Mouse (Mus musculus): ENCODE results near the gene Tmbim1. TPM values are rescaled to one million over a fixed set of nuclear protein-coding genes. Genes with fewer than 3 reads are reported as not detected.

Tmbim1 gene
- total and polyA plus RNA-seq, 3 experiments: 41.3 to 148 (median 48.1) TPM

GRCm38 (mm10) chr1:74281886-74282285 is 23.5 kb downstream of the Tmbim1 start:
- Histone ChIP-seq H3K9ac (ENCODE audit: low read depth, low read length) (no peak overlapping the region), H3K4me3 (no peak overlapping the region), H3K27ac (no peak overlapping the region), H3K36me3 (ENCODE audit: control insufficient read depth, insufficient read depth, low read length) (no peaks in the 10 kb centered on the region), H3K4me1 (ENCODE audit: control insufficient read depth, insufficient read depth, low read length) (peaks cover 3% of the 10 kb centered on the region), H3K79me2 (replicated peaks; ENCODE audit: control insufficient read depth, insufficient read depth, low read length) (no peaks in the 10 kb centered on the region), H3K27me3 (ENCODE audit: control insufficient read depth, insufficient read depth, low read length) (no peaks in the 10 kb centered on the region)
- DNase-seq: no peak
- WGBS: 96% methylated on average over 8 of the region's 8 CpGs
- intact Hi-C loops (cut with DNase I): no loop called here
- TF ChIP-seq CTCF (IDR thresholded peaks at IDR 0.05) (no peak), EP300 (IDR thresholded peaks at IDR 0.05; ENCODE audit: insufficient read depth, low read depth, low read length) (no peak)

- Histone ChIP-seq H3K27me3 (ENCODE audit: control insufficient read depth, insufficient read depth, low read length) (no peaks in the 10 kb centered on the region), H3K4me3 (no peak overlapping the region), H3K36me3 (ENCODE audit: control insufficient read depth, insufficient read depth, low read length) (no peaks in the 10 kb centered on the region), H3K27ac (no peak overlapping the region), H3K9ac (ENCODE audit: low read depth, low read length) (no peak overlapping the region), H3K79me2 (replicated peaks; ENCODE audit: control insufficient read depth, insufficient read depth, low read length) (no peaks in the 10 kb centered on the region), H3K4me1 (ENCODE audit: control insufficient read depth, insufficient read depth, low read length) (peaks cover 3% of the 10 kb centered on the region)
- intact Hi-C loops (cut with DNase I): no loop called here
- 91% methylated on average over 2 of the region's 2 CpGs for WGBS
- no peak for TF ChIP-seq CTCF (IDR thresholded peaks at IDR 0.05)
- DNase-seq: no peak
These were observed 24.1 kb downstream of the Tmbim1 start for GRCm38 (mm10) chr1:74281372-74281771.

- Histone ChIP-seq H3K4me3 (no peak overlapping the region), H3K4me1 (ENCODE audit: control insufficient read depth, insufficient read depth, low read length) (peaks cover 3% of the 10 kb centered on the region), H3K36me3 (ENCODE audit: control insufficient read depth, insufficient read depth, low read length) (no peaks in the 10 kb centered on the region), H3K27me3 (ENCODE audit: control insufficient read depth, insufficient read depth, low read length) (no peaks in the 10 kb centered on the region), H3K9ac (ENCODE audit: low read depth, low read length) (no peak overlapping the region), H3K79me2 (replicated peaks; ENCODE audit: control insufficient read depth, insufficient read depth, low read length) (no peaks in the 10 kb centered on the region), H3K27ac (no peak overlapping the region)
- intact Hi-C loops (cut with DNase I): no loop called here
- whole genome bisulfite sequencing: 95% methylated on average over 14 of the region's 14 CpGs
- no peak for DNase-seq
- TF ChIP-seq POLR2A (IDR thresholded peaks at IDR 0.05; ENCODE audit: insufficient read depth, low read depth, low read length): no peak
- TF ChIP-seq CTCF (IDR thresholded peaks at IDR 0.05): no peak
- TF ChIP-seq EP300 (IDR thresholded peaks at IDR 0.05; ENCODE audit: insufficient read depth, low read depth, low read length): no peak
These were observed 24.7 kb downstream of the Tmbim1 start for GRCm38 (mm10) chr1:74280591-74281325.

- intact Hi-C loops (cut with DNase I): no loop called here
- H3K4me1 ChIP-seq (ENCODE audit: control insufficient read depth, insufficient read depth, low read length): peaks cover 4% of the 10 kb centered on the region
These were observed 26.4 kb downstream of the Tmbim1 start for GRCm38 (mm10) chr1:74278988-74279387.

GRCm38 (mm10) chr1:74278538-74278937 is 26.9 kb downstream of the Tmbim1 start, which contains the start of gene Gpbar1:
Gene Gpbar1, plus strand, starts transcription at chr1:74278550.
- no peak for DNase-seq
- H3K4me3 ChIP-seq: no peak within 1 kb of the TSS
- TF ChIP-seq POLR2A (IDR thresholded peaks at IDR 0.05; ENCODE audit: insufficient read depth, low read depth, low read length): no peak
- no peak for TF ChIP-seq CTCF (IDR thresholded peaks at IDR 0.05)
- TF ChIP-seq EP300 (IDR thresholded peaks at IDR 0.05; ENCODE audit: insufficient read depth, low read depth, low read length): no peak
- H3K27ac ChIP-seq: no peak within 1 kb of the TSS
- WGBS: 90% methylated on average over 10 of the region's 10 CpGs
- no peak within 1 kb of the TSS for H3K9ac ChIP-seq (ENCODE audit: low read depth, low read length)
- no peaks in the 10 kb centered on the region for H3K79me2 ChIP-seq (replicated peaks; ENCODE audit: control insufficient read depth, insufficient read depth, low read length)
- peaks cover 2% of the 10 kb centered on the region; the same call in 1 of the 2 replicates for H3K4me1 ChIP-seq (ENCODE audit: control insufficient read depth, insufficient read depth, low read length)
- no peaks in the 10 kb centered on the region for H3K36me3 ChIP-seq (ENCODE audit: control insufficient read depth, insufficient read depth, low read length)
- no peaks in the 10 kb centered on the region for H3K27me3 ChIP-seq (ENCODE audit: control insufficient read depth, insufficient read depth, low read length)
- intact Hi-C loops (cut with DNase I): no loop called here

More at GRCm38 (mm10) chr1:74278988-74279387, 26.4 kb downstream of the Tmbim1 start:
- 90% methylated on average over 11 of the region's 11 CpGs for WGBS
- H3K4me3 ChIP-seq: no peak overlapping the region
- no peaks in the 10 kb centered on the region for H3K36me3 ChIP-seq (ENCODE audit: control insufficient read depth, insufficient read depth, low read length)
- H3K9ac ChIP-seq (ENCODE audit: low read depth, low read length): no peak overlapping the region
- H3K79me2 ChIP-seq (replicated peaks; ENCODE audit: control insufficient read depth, insufficient read depth, low read length): no peaks in the 10 kb centered on the region
- no peaks in the 10 kb centered on the region for H3K27me3 ChIP-seq (ENCODE audit: control insufficient read depth, insufficient read depth, low read length)
- H3K27ac ChIP-seq: no peak overlapping the region
- no peak for DNase-seq
- TF ChIP-seq CTCF (IDR thresholded peaks at IDR 0.05) (no peak), EP300 (IDR thresholded peaks at IDR 0.05; ENCODE audit: insufficient read depth, low read depth, low read length) (no peak), POLR2A (IDR thresholded peaks at IDR 0.05; ENCODE audit: insufficient read depth, low read depth, low read length) (no peak)

- H3K27me3 ChIP-seq (ENCODE audit: control insufficient read depth, insufficient read depth, low read length): no peaks in the 10 kb centered on the region
- H3K4me3 ChIP-seq: no peak overlapping the region
- no peaks in the 10 kb centered on the region for H3K36me3 ChIP-seq (ENCODE audit: control insufficient read depth, insufficient read depth, low read length)
- intact Hi-C loops (cut with DNase I): no loop called here
- H3K27ac ChIP-seq: no peak overlapping the region
- no peaks in the 10 kb centered on the region for H3K79me2 ChIP-seq (replicated peaks; ENCODE audit: control insufficient read depth, insufficient read depth, low read length)
- peaks cover 2% of the 10 kb centered on the region; the same call in 1 of the 2 replicates for H3K4me1 ChIP-seq (ENCODE audit: control insufficient read depth, insufficient read depth, low read length)
- 58% methylated on average over 8 of the region's 8 CpGs for WGBS
- H3K9ac ChIP-seq (ENCODE audit: low read depth, low read length): no peak overlapping the region
- no peak for DNase-seq
- TF ChIP-seq CTCF (IDR thresholded peaks at IDR 0.05) (no peak), EP300 (IDR thresholded peaks at IDR 0.05; ENCODE audit: insufficient read depth, low read depth, low read length) (no peak), POLR2A (IDR thresholded peaks at IDR 0.05; ENCODE audit: insufficient read depth, low read depth, low read length) (no peak)
These were observed 27.4 kb downstream of the Tmbim1 start for GRCm38 (mm10) chr1:74277883-74278537.
